ENCODE assay signal across 15 mouse cellular contexts in the genomic region with DNA sequence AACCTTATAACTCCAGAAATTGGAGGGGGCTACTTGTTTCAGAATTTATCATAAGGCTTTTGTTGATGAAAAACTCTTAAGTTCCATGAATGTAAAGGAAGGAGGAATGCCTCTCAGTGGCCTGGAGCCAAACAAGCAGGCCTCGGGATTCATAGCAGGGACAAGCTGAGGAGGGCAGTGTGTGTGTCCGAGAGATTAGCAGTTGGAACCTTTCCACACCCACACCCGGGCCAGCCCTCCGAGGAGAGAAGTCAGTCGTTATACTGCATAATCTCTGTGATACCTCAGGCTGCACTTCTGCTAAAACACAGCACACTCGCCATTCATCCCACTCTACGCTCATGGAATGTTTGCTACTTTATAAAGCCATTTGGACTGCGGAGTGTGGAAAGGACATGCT.
"Had no signal": no experiment of that assay in that cellular context is flagged by ENCODE, and none has a peak within 500 bp of the region (broad histone marks: within the 10 kb centered on the region; RNA-seq: fewer than 3 reads in every experiment).

No protein-coding gene starts in this region.

- H3K4me3 ChIP-seq: intestine, embryonic 15.5 days; kidney, embryonic 15.5 days; limb, embryonic 10.5 days; liver, embryonic 12.5 days; megakaryocyte, embryonic 14.5 days; midbrain, embryonic 12.5 days; neural tube, embryonic 13.5 days had no signal

- H3K4me1 ChIP-seq: intestine, embryonic 15.5 days; kidney, embryonic 15.5 days; liver, embryonic 12.5 days; midbrain, embryonic 12.5 days; neural tube, embryonic 13.5 days had no signal

- DNase-seq: kidney, adult 2 months; kidney, postnatal 14 days; lung, adult 2 months; lung, postnatal 10 days; lung, postnatal 4 days; right cerebral cortex, postnatal 14 days; thymus, postnatal 14 days had no signal

- H3K27ac ChIP-seq: intestine, embryonic 15.5 days; kidney, embryonic 15.5 days; limb, embryonic 10.5 days; liver, embryonic 12.5 days; midbrain, embryonic 12.5 days; neural tube, embryonic 13.5 days; stomach, postnatal 0 days had no signal

- H3K27me3 ChIP-seq: intestine, embryonic 15.5 days; kidney, embryonic 15.5 days; liver, embryonic 12.5 days; megakaryocyte, embryonic 14.5 days; midbrain, embryonic 12.5 days; neural tube, embryonic 13.5 days had no signal

- H3K9me3 ChIP-seq: intestine, embryonic 15.5 days; kidney, embryonic 15.5 days; limb, embryonic 10.5 days; liver, embryonic 12.5 days; megakaryocyte, embryonic 14.5 days; midbrain, embryonic 12.5 days; neural tube, embryonic 13.5 days had no signal
